Mouse (Mus musculus): ENCODE results near the gene Nfkbib. TPM values are rescaled to one million over a fixed set of nuclear protein-coding genes. Genes with fewer than 3 reads are reported as not detected.

Nfkbib gene
- 10 to 100 TPM; 15.9 to 18.0 TPM for total RNA-seq (2021)
- long read RNA-seq, experiment 1, transcript Nfkbib-202 (6 exons, 1,243 nt): major isoform, 37 of 39 reads
- long read RNA-seq, experiment 1, partial matches to known transcripts: 2 of 39 reads
- long read RNA-seq, experiment 1, other reads (novel, unspliced or antisense): 0 of 39 reads
- long read RNA-seq, experiment 2, transcript Nfkbib-202 (6 exons, 1,243 nt): major isoform, 21 of 28 reads
- long read RNA-seq, experiment 2, partial matches to known transcripts: 6 of 28 reads
- long read RNA-seq, experiment 2, other reads (novel, unspliced or antisense): 1 of 28 reads

DNA sequence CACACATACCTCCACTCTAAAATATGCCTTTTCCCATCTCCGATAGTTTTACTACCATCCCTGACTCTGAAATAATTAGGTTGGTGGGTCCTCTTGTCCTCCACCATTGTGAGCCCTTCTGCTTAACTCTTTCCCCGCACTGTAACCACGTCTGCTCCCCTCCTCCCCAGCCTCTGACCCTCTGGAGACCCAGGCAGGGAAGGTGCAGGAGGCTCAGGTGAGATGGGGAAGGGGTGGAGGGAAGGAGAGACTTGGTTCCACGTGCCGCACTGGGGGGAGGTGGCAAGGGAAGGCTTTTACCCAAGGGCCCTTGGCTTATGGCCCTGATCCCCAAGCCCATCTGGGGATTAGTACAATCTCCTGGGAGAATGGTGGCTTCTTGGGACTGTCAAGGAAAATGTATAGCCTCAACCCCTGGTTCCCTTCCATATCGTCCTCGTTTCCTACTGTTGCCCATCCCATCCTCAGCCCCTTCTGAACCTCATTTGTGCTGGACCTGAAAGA is at the start of gene Nfkbib:
Gene Nfkbib, minus strand, starts transcription at position 51 of the 504 bp plus-strand sequence.
- intact Hi-C loops (cut with DNase I): no loop called here
- DNase-seq: no peak

- intact Hi-C loops (cut with DNase I): no loop called here
- DNase-seq: no peak
Observed at GRCm38 (mm10) chr7:28816920-28817319, 49.6 kb upstream of the Nfkbib start.

GRCm38 (mm10) chr7:28816201-28816600 is 48.9 kb upstream of the Nfkbib start:
- intact Hi-C loops (cut with DNase I): no loop called here
- DNase-seq: peak in 1 of 2 experiments; percentile 43

DNA sequence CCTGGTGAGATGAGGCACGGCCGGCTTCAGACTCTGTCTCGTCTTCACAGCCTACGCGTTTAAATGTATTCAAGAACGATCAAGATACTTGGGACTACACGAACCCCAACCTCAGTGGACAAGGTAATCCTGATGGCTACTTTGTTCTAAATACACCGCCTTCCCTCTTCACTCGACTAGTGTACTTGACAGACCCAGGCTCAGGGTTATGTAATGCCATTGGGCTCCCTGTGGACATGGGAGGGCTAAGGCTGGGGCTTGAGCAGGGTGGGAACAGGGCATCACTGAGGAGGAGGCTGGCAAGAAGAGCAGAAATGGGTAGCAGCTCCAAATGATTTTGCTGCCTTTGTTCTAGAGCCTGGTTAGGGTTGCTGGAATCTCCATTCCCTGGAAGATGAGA is 47.9 kb upstream of the Nfkbib start:
- peak in 1 of 2 experiments; percentile 2 for DNase-seq
- intact Hi-C loops (cut with DNase I): no loop called here

GRCm38 (mm10) chr7:28814306-28815034 is 47.2 kb upstream of the Nfkbib start:
- no peak for DNase-seq
- intact Hi-C loops (cut with DNase I): no loop called here

GRCm38 (mm10) chr7:28812949-28813348 is 45.6 kb upstream of the Nfkbib start:
- DNase-seq: peak in 1 of 2 experiments; percentile 11
- intact Hi-C loops (cut with DNase I): loop anchor here (2.0 kb wide), 1 partner anchor 16 kb away; no protein-coding TSS in a partner anchor

- peak in 1 of 2 experiments; percentile 38 for DNase-seq
- intact Hi-C loops (cut with DNase I): loop anchor here (2.0 kb wide), 1 partner anchor 16 kb away; no protein-coding TSS in a partner anchor
Observed at GRCm38 (mm10) chr7:28812436-28812835, 45.1 kb upstream of the Nfkbib start.

GRCm38 (mm10) chr7:28811640-28812275 is 44.4 kb upstream of the Nfkbib start:
- no peak for DNase-seq
- intact Hi-C loops (cut with DNase I): loop anchor here (2.0 kb wide), 2 partner anchors 15 kb away; no protein-coding TSS in a partner anchor

DNA sequence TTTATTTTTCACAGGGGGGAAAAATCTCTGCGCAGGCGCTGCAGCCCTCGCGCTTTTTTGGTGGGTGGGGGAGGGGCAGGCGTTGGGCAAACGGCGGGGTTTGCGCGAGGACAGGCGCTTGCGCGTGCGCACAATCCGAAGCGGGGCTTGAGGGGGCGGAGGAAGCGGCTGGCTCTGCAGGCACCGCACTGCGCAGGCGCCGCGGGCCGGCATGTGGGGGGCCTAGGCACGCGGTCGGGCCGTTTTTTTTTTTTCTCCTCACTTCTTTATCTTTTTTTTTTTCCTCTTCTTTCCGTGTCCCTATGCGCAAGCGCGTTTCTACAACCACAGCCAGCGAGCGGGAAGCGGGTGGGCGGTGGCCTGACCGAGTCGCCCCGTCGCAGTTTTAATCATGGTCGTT is 43.9 kb upstream of the Nfkbib start:
- intact Hi-C loops (cut with DNase I): loop anchor here (2.0 kb wide), 1 partner anchor 16 kb away; no protein-coding TSS in a partner anchor
- DNase-seq: peak; percentile 97 to 98

DNA sequence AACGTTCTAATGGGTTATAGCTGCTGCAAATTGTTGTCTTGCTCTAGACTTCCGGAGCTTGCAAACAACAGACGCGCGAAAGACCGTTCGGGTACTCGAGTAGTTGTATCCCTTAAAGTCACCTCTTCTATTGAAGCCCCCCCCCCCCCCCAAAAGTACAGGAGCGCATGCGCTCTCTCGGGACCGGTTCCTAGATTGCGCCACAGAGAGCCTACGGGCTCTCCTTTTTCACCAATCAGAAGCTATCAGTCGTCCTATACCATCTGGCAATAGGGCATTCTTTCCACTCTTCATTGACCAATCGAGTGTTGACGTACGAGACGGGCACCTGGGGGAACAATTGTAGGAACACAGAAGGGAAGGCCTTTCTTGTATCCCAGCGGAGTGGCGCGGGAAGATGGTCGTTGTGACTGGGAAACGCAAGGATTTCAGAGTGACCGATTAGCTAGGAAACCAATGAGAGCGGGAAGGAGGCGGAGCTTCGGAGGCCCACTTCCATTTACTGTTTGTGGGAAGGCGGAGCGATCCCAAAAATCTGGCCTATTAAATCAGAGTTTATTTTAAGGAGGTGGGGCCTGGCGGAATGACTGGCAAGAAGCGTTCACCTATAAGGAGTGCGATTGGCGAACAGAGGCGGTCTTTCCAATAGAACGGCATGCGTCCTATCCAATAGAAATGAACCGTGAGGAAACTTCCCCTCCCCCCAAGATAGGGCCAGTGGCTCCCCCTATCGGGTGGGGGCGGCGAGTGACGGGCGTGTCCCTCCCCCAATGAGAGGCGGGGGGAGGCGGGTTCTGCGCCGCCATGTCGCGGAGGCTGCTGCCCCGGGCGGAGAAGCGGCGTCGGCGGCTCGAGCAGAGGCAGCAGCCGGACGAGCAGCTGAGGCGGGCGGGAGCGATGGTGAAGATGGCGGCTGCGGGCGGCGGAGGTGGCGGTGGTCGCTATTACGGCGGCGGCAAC is 43.1 kb upstream of the Nfkbib start:
- intact Hi-C loops (cut with DNase I): loop anchor here (2.0 kb wide), 1 partner anchor 16 kb away; no protein-coding TSS in a partner anchor
- peak; percentile 99 for DNase-seq

- intact Hi-C loops (cut with DNase I): loop anchor here (2.0 kb wide), 1 partner anchor 17 kb away; no protein-coding TSS in a partner anchor
- DNase-seq: peak; percentile 62 to 65
Observed at GRCm38 (mm10) chr7:28809401-28810089, 42.2 kb upstream of the Nfkbib start.

DNA sequence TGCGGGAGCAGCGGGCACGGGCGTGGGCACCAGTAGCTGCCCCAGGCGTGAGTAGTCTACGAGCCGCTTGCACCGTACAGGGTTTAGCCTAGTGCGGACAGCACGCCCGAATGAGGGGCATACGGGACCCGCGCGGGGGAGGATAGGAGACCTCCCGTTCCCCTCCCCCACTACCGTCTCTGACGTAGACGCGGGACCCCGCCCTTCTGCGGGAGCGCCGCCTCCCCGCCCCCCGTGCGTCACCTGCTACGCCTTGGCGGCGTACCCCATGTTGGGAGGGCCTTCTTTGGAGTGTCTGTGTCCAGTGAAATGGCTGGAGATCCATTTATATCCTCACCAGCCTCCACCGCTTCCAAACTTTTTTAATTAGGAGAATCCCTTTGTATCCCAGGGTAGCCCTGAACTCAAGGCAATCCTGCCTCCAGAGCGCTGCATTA is 41.7 kb upstream of the Nfkbib start:
- intact Hi-C loops (cut with DNase I): no loop called here
- DNase-seq: peak; percentile 97 to 99

DNA sequence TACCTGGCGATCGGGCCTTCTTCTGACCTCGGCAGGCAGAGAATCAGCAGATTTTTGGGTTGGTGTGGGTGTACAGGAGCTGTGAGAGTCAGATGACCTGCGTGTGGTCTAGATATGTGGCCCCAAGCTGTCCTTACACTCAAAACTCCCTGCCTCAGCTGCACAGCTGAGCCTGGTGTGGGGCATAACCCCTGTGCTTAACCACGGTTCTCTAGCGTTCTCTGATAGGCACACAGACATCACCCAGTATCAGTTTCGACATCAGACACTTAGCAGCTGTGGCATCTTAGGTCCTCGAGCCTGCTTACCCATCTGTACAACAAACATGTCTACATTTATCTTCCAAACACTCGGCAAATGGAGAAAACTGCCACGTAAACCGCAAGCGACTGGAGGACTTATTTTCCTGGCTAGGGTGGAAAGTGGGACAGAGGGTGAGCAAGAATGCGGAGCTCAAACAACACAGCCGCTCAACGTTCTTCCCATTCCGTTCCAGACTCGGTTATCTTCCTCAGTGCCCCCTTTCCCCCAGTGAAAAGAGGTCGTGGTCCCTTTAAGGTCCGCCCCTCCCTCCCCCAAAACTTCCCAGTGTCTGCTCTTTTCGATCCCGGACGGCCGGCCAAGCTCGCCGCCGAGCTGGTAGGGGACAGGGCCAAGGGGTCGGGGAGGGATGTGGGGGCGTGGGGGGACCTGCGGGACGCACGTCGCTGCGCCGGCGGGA is 41.1 kb upstream of the Nfkbib start, which contains the start of gene Hnrnpl:
Gene Hnrnpl, plus strand, starts transcription at position 321 of the 721 bp plus-strand sequence.
- intact Hi-C loops (cut with DNase I): no loop called here
- DNase-seq: peak; percentile 30 to 81

DNA sequence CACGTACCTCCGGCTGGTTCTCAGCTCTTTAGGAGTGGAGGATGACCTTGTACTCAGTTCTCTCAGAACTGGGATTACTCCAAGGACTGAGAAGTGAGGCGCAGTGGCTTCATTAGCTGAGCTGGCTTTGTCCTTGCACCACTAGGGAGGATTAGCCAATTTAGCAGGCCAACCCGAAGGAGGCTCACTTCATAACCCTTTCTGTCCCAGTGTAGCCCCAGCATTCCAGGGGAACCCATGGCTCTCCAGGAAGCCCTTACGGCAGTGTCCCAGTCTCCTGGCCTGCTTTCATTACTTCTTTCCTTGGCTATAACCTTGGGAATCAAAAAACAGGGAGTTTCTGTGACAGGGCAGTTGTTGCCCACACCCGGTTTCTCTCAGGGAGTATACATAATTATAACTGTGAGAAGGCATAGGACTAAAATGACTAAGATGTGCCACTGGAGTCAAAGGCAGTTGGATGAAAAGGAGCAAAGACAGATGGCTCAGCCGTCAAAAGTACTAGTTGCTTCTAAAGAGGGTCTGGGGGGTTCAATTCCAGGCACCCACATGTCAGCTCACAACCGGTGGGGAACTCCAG is 40.4 kb upstream of the Nfkbib start:
- intact Hi-C loops (cut with DNase I): no loop called here
- peak; percentile 48 to 64 for DNase-seq

DNA sequence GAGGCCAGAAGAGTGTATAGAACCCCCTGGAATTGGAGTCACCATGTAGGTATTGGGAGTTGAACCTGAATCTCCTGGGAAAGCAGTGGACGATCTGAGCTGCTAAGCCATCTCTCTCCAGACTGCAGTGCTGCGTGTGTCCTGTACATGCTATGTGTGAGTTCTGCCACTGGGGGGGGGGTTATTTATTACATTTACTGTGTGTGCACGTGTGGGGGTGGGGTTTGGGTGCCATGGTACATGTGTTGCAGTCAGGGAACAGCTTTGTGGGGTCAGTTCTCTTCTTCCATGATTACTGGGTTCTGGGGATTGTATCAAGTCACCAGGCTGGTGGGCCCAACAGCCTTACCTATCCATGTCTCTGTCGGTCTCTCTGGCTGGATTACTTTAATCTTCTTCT is 39.6 kb upstream of the Nfkbib start:
- intact Hi-C loops (cut with DNase I): no loop called here
- DNase-seq: no peak

- intact Hi-C loops (cut with DNase I): no loop called here
- no peak for DNase-seq
Observed at GRCm38 (mm10) chr7:28803756-28804155, 36.4 kb upstream of the Nfkbib start.

DNA sequence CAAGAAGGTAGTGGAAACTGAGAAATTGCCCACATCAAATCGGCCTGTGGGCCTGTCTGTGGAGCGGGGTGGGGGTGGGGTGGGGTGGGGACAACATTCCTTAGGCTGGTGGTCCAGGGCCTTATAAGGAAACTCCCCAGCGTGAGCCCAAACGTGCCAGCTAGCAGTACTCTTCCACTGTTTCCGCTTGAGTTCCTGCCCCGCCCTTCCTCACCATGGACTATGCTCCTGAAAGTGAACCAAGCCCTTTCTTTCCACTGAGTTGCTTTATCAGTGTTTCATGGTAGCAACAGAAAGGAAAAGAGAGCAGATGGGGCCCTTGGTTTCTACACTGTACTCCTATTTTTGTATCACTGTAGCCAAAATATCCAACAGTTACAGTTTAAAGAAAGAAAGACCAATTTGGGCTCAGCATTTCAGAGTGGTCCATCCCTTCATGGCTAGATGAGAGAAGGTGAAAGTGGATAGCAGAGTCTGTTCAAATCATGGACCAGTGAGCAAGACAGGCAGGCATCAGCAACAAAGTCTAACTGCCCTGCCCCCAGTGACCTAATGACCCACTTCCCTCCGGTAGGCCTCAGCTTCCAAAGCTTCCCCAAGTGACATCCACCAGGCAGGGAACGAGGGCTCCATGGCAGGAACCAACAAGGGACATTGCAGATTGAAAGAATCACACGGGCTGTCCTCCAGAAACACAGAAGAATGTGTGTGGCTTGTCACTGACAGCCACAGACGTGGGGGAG is 35.7 kb upstream of the Nfkbib start:
- no peak for DNase-seq
- intact Hi-C loops (cut with DNase I): no loop called here
